In genomic region chr14:118937533-118938492, GRCm38 (mm10) we compare ENCODE assay signal across 8 mouse cellular contexts. TPM values are rescaled to one million over a fixed set of nuclear protein-coding genes. Genes with fewer than 3 reads are reported as not detected.
DNase-seq lines count a peak whose midpoint lies in the region; ATAC-seq lines count a peak whose summit lies in the region.

Dnajc3 (plus strand) TSS chr14:118937976.

- H3K9ac ChIP-seq in heart, embryonic 14.5 days (ENCODE audit: low read length) = peak within 1 kb of the TSS; percentile 99
- H3K9ac ChIP-seq in liver, embryonic 13.5 days = peak within 1 kb of the TSS; percentile 99
- peak within 1 kb of the TSS; percentile 100 for H3K9ac ChIP-seq in stomach, embryonic 16.5 days (ENCODE audit: low read length)

- peak; percentile 95 for DNase-seq in c-Kit-negative CD71-positive TER-119-positive erythroid progenitor cells, embryonic 14.5 days (ENCODE audit: low read depth, low spot score)
- DNase-seq in fibroblast of lung, adult 2 months (ENCODE audit: low read depth) = peak; percentile 98
- peak; percentile 100 for DNase-seq in kidney, postnatal 14 days
- peak; percentile 99 for DNase-seq in liver, embryonic 13.5 days
- DNase-seq in neural tube, embryonic 10.5 days (ENCODE audit: extremely low spot score, low spot score) = peak; percentile 98

- peaks cover 7 to 30% of the 10 kb centered on the region in 2 experiments for H3K4me1 ChIP-seq in heart, embryonic 14.5 days (ENCODE audit: control insufficient read depth in 2 of 2, insufficient read depth in 2 of 2, low read length in 2 of 2)
- peaks cover 62% of the 10 kb centered on the region for H3K4me1 ChIP-seq in liver, embryonic 13.5 days (replicated peaks)
- peaks cover 26% of the 10 kb centered on the region for H3K4me1 ChIP-seq in stomach, embryonic 16.5 days (ENCODE audit: control insufficient read depth, insufficient read depth, low read length)

- no peaks in the 10 kb centered on the region for H3K9me3 ChIP-seq in heart, embryonic 14.5 days (ENCODE audit: control insufficient read depth, low read length)
- no peaks in the 10 kb centered on the region for H3K9me3 ChIP-seq in liver, embryonic 13.5 days (replicated peaks)
- no peaks in the 10 kb centered on the region for H3K9me3 ChIP-seq in stomach, embryonic 16.5 days (replicated peaks; ENCODE audit: control insufficient read depth, low read length)

- H3K27ac ChIP-seq in heart, embryonic 14.5 days (replicated peaks in 1 of 2; ENCODE audit: control insufficient read depth in 1 of 2, insufficient read depth in 1 of 2, low read depth in 2 of 2, low read length in 2 of 2) = peak within 1 kb of the TSS; percentile 82 to 95
- peak within 1 kb of the TSS; percentile 91 for H3K27ac ChIP-seq in liver, embryonic 13.5 days
- H3K27ac ChIP-seq in stomach, embryonic 16.5 days (ENCODE audit: low read length) = peak within 1 kb of the TSS; percentile 96

- H3K4me3 ChIP-seq in heart, embryonic 14.5 days (ENCODE audit: control insufficient read depth in 1 of 2, insufficient read depth in 1 of 2, low read depth in 1 of 2, low read length in 2 of 2) = peak within 1 kb of the TSS; percentile 77 to 88
- peak within 1 kb of the TSS; percentile 98 for H3K4me3 ChIP-seq in liver, embryonic 13.5 days (replicated peaks)
- H3K4me3 ChIP-seq in stomach, embryonic 16.5 days (replicated peaks; ENCODE audit: low read length) = peak within 1 kb of the TSS; percentile 96

- ATAC-seq in CD4-positive, CD25-positive, alpha-beta regulatory T cell, adult 4 months = peak; percentile 87
- peak; percentile 99 for ATAC-seq in heart, embryonic 14.5 days (ENCODE audit: insufficient number of reproducible peaks, insufficient read depth, low FRiP score, low read depth)
- ATAC-seq in liver, embryonic 13.5 days (ENCODE audit: low read depth) = peak; percentile 99
- peak; percentile 100 for ATAC-seq in stomach, embryonic 16.5 days (ENCODE audit: insufficient read depth, low FRiP score)

- 0 out of 2 replicates have a peak, but pooled peaks cover 3% of the 10 kb centered on the region for H3K36me3 ChIP-seq in heart, embryonic 14.5 days (ENCODE audit: control insufficient read depth, insufficient read depth, low read length)
- H3K36me3 ChIP-seq in liver, embryonic 13.5 days = no peaks in the 10 kb centered on the region
- H3K36me3 ChIP-seq in stomach, embryonic 16.5 days (ENCODE audit: control insufficient read depth, insufficient read depth, low read length) = no peaks in the 10 kb centered on the region

- no peaks in the 10 kb centered on the region for H3K27me3 ChIP-seq in heart, embryonic 14.5 days (ENCODE audit: control insufficient read depth, insufficient read depth, low read length)
- H3K27me3 ChIP-seq in liver, embryonic 13.5 days = no peaks in the 10 kb centered on the region
- no peaks in the 10 kb centered on the region for H3K27me3 ChIP-seq in stomach, embryonic 16.5 days (ENCODE audit: control insufficient read depth, insufficient read depth, low read length)

- WGBS in heart, embryonic 14.5 days = under 1% methylated on average over 113 of the region's 124 CpGs
- under 1% methylated on average over 121 of the region's 124 CpGs for WGBS in liver, embryonic 13.5 days (ENCODE audit: insufficient replicate concordance)
- under 1% methylated on average over 123 of the region's 124 CpGs for WGBS in stomach, embryonic 16.5 days

- peak within 1 kb of the TSS; percentile 80 for H3K4me2 ChIP-seq in heart, embryonic 14.5 days (ENCODE audit: low read length)
- peak within 1 kb of the TSS; percentile 94 for H3K4me2 ChIP-seq in liver, embryonic 13.5 days
- H3K4me2 ChIP-seq in stomach, embryonic 16.5 days (ENCODE audit: low read depth, low read length) = peak within 1 kb of the TSS; percentile 69

RNA-seq across cellular contexts. Expression of gene Dnajc3, which starts in this region (rescaled TPM):
- 10 to 100 TPM; 32.6 to 35.3 TPM for polyA plus RNA-seq in CD4-positive, CD25-positive, alpha-beta regulatory T cell, adult 4 months (2017; shearing (Covaris generic))
- polyA plus RNA-seq in heart, embryonic 14.5 days (2014; fragmentation: Nextera tagmentation; extraction: Ambion mirVana) = 24.4 and 26.5 TPM in 2 replicates
- polyA plus RNA-seq in liver, embryonic 13.5 days (2015; fragmentation: Nextera tagmentation; extraction: Ambion mirVana) = 29.3 and 36.6 TPM in 2 replicates
- polyA plus RNA-seq in stomach, embryonic 16.5 days (2015; fragmentation: Nextera tagmentation; extraction: Ambion mirVana) = 60.1 and 70.5 TPM in 2 replicates

Comparison
In these comparisons a context has a peak if more than half of its experiments do, and no peak if none do; other contexts are left out.
1. Peak in every context shown above with its lines: DNase-seq, ATAC-seq, H3K4me3 ChIP-seq and H3K27ac ChIP-seq.